Mouse (Mus musculus): Measurements from ENCODE around the gene Syk.

Gene Syk

DNA sequence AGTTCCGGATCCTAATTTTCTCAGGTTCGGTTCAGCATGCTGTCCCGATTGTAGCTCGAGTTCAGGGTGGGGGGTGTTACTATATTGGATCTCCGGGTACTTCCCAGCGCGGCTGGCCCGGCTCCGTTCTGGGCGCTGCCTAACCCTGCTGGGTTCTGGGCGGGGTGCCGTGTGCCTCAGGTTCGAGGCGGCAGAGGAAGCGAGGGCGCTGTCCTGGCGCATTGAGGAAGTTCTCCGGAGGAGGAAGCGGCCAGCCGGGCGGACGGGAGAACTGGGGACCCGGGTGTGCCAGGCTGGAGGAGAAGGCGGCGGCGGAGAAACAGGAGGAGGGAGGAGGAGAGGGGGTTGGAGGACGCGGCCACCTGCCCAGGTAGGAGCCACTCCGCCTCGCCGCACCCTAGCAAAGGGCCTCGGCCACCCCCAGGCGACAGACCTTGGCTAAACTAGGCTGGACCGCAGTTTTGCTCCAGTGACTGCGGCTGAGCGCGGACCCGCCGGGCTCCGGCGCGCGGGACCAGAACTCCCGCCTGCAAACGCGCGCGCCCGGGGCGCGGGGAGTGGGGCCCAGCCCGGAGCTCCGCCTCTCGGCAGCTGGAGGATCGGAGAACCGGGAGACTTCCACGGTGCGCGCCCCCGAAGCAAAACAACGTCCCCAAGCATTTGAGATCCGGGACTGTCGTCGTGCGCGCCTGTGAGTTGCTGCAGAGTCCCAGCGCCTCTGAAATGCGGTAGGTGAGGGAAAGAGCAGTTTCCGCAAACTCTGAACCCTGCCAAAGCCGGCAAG lies at the start of gene Syk:
Gene Syk, plus strand, starts transcription at position 296 of the 784 bp plus-strand sequence.
- no peak for DNase-seq

DNA sequence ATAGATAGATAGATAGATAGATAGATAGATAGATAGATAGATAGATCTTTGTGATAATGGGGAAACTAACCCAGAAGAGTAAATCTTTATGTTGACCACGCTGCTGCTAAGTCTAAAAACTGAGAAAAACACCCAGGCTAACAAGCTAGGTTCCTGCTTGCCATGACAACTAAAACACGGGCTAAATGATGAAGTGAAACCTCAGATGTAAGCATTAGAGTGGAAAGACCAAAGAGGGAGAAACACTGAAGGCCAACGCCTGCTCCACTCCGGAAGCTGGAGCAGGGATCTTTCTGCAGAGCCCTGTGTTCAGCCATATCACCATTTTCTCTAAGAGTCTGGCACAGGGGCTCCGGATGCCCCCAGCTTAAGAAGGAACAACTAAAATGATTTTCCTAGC lies 49.3 kb upstream of the Syk start:
- DNase-seq: no peak

DNA sequence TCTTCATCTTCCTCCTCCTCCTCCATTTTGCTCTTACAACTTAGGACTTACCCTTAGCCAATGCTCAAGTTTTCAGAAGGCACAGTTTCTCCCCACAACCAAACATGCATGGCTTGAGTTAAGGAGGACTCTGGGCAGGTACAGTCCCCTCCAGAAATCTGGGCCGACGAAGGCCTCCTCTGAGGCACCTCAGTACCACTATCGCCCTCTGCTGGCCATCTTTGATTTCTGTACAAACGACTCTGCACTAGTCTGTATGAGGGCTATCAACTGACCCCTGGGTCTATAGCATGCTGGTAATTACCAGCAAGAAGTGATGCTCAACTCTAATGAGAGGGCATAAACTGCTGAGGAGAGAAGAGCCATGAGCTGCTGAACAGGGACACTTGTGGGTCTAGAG lies 47.4 kb upstream of the Syk start:
- DNase-seq: peak; percentile 81

DNA sequence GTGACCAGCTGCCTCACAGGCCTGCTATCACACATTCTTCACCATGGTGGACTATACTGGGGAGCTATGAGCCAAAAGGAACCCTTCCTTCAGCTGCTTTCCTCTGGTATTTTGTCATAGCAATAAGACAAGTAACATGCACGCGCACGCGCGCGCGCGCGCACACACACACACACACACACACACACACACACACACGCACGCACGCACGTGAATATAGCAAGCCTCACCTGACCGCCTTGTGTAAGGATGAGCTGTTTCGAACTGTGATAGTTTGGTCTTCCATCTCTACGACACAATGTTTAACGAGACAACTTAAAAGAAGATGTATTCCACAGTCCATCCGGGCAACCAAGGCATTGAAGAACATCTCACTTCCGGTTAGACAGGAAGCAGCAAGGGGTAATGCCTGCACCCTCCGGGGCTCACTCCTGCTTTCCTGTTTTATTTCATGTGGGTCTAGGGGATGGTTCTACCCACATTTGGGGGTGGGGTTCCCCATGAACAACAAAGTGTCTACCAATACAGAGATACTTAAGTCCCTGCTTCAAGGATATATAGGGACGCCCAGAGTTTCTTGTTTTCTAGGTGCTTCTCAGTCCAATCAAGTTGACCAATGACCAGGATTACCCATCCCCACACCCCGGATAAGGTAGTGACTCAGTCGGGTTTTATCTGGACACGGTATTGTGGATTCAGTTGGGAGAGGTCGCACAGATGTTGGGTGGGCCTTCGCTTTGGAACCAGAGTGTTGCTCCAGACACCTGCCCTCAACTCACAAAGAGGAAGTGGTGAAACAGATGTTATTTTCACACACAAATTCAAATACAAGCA lies 45.0 kb upstream of the Syk start:
- DNase-seq: no peak

DNA sequence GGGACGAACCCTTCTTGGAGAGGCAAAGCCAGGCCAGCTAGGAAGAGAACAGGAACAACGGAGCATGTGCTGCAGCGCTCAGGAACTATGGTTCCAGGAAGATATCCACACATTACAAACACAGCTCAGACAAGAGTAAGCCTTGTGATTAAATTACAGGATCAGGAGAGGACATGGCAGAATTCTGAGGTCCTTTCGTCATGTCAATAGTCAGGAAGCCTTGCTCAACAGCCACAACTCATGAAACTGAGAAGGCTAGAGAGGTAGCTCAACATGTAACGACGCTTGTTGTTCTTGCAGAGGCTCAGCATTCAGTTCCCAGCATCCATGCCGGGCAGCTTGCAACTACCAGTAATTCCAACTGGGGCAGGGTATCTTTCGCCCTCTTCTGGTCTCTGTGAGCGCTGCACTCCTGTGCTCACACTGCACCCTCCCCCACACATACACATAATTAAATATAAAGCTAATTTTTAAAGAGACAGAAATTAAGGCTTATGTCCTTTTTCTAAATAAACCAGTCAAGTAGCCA lies 44.3 kb upstream of the Syk start:
- no peak for DNase-seq

DNA sequence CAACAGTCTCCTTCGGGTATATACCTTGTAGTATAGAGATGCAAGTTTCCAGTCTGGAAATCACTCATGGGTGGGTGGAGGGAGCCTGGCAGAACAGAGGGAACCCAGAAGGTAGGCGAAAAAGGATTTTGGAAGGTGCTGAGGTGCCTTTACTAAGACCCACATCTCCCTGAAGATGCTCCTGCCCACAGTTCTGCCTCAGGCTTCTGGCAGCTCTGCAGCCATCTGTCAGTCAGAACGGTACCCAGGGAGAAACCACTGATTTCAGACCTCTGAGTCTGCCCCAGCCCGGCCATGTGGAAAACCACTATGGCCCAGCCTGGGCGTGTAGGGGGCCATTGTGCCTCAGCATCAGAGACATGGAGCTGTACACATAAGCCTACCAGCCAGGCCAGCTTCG lies 43.5 kb upstream of the Syk start:
- DNase-seq: no peak

DNA sequence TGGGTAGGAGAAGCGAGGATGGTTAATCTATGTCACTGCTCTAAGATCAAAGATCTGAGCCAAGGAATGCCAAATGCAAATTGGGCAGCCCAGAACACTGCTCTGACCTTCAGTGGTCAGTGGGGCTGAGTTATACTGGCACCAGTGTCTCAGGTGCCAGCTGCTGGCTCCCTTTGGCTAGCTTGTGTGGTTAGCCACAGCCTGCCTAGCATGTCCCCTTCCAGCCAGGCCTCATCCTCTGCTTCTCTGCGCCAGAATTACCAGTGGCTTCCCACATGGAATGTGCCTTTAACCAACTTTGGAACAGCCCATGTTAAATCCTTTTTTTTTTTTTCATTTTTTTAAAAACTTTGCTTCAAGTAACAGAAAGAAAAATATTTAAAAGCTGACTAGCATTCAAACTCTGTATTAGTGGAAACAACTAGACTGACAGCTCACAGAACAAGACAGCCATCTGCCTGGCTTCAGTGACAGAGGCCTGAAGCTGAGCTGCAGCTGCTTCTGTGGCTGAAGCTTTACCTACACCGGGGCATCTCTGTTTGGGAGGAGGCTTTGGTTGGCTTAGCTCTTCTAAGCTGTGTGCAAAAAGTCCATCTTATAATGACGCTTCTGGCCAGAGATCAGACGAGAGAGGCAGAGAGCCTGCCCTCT lies 41.5 kb upstream of the Syk start:
- DNase-seq: no peak

DNA sequence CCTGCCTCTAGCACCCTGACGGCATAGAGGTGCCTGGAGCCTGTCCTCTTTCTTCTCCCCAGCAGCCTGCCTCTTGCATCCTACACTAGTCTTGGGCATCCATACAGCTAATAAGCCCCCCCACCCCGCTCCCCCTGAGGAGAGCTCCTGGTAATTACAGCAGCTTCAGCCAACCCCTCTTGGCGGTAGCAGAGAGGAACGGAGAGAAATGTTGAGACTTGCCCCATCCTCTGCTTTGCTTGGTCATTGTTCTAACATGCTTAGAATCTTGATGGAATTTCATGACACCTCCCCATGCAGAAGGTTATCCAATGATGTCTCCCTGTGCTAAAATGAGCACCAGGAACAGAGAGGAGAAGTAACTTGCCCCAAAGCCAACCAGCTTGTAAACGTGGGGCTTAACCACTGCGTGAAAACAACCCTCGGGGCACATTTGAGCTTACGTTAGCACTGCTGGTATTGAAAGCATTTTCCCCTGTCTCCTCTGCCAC lies 40.9 kb upstream of the Syk start:
- no peak for DNase-seq

DNA sequence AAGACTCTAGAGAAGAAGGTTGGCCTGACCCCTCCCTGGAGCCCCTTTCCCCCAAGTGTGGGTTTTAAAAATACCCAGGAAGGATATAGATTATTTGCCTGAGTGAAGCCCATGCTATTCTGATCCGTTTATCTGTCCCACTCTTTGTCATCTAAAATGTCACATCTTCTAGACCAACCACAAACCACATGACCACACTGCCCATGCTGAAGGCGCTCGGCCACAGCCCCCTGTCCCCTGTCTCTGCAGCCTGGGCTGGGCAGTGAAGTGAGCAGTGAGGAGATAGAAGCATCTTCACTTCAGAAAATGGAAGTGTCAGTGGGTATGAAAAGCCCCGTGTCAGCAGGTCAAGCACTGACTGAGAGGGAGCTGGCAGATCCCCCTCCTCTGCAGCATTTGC lies 40.3 kb upstream of the Syk start:
- DNase-seq: no peak

DNA sequence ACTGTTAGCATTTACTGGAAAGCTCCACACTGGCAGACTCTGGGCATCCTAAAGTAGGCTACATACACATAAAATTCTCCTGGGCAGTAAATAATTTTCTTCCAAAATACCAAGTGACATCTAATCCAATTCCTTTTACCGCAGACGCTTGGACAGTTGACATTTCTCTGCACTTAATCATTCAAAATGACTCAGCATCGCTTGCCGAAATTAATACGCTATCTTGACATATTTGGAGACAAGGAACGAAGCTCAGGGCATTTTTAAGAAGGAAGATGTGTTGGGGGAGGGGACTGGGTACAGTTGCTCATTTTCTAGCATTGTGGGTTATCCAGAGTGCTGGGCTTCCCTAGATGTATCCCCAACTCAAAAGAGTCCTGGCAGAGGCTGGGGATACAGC lies 36.7 kb upstream of the Syk start:
- no peak for DNase-seq

DNA sequence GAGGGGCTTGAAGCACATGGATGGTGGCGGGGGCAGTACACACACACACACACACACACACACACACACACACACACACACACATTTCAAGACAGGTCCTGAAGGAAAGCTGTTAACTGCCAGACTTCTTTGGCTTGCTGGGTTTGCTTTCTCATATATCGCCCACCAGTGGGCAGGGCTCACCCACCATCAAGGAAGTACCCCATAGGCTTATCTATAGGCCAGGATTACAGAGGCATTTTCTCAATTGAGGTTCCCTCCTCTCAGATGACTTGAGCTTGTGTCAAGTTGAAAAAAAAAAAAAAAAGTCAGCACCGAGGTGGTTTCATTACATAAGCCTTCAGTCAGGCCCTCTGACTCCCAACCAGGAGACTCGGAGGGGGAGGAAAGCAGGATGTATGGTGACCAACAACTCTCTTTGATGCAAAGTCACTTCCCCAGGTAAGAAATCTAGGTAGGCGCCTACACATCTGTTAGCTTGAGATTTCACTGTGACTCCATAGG lies 32.2 kb upstream of the Syk start:
- DNase-seq: no peak

DNA sequence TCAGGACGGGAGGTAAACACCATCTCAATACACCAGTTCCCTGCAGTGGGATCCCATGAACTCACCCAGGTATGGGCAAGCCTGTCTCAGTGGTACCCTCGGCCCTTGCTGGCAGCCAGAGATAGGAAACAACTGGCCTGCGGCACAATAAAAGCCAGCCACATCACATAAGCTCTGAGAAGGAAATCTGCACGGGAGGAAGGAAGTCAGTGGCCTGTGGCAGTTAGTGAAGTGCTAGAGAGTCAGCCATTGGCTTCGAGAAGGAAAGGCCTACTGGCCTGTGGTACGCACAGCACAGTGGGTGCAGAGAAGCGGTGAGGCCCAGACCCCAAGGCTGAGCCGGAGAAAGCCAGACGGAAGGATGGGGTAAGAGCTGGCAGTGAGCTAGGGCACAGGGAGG lies 31.7 kb upstream of the Syk start:
- DNase-seq: no peak

DNA sequence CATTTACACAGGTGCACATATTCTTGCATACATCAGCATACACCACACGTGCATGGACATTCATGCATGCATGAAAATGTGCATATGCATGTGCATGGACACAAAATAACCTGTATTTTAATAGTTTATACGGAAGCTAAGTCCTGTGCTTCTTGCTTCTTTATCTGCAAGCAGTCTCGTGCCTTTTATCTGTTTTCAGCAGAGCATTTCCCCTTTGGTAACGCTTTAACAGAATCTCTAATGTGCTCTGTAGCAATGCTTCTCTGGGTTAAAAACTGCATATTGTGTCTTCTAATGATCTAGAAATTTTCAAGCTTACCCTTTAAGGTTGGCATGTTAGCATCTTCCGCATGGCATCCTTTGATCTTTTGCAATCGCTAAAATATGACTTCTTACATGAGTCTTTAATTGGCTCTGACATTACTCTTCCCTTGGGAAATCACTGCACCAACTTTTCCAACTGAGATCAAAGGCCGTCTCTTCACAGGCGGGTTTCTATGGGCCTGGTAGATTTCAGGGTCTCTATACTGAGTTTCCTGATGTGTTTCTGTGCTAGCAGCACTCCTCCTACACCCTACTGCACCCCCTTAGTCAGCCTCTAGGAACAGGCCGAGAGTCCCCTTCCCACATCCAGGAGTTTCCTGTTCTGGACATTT lies 30.0 kb upstream of the Syk start:
- DNase-seq: no peak

DNA sequence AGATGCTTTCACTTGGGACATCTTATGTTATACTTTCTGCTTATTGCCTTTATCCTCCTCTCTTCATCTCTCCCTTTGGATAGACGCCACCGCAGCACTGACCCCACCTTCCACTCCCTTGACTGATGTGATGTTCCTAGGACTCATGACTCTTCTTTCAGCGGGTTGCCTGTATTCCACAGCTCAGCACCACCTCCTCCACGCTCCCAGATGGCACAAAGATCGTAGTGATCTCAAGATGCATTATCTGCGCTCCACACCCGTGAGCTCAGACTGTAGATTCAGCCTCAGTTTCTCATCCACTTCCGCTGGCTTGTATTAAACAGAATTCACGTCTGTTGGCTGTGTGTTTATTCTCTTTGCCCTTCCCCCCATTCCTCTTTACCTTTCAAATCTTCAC lies 28.3 kb upstream of the Syk start:
- DNase-seq: no peak

DNA sequence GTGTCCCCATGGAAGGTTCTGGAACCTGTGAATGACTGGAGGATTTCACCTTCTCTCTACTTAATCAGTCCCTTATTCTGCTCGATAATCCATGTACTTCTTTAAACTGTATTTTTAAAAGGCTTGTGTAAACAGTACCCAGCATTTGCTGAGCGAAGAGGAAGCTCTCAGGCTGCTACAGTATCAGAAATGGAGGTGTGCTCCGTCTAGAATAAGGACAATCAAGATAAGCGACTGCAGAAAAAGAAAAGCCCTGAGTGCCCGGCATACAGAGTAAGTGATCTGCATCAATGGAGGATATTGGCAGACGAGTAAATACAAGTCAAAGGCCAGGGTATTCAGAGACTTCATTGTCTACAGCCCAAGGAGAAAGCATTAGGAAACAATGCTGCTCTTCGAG lies 25.6 kb upstream of the Syk start:
- no peak for DNase-seq

DNA sequence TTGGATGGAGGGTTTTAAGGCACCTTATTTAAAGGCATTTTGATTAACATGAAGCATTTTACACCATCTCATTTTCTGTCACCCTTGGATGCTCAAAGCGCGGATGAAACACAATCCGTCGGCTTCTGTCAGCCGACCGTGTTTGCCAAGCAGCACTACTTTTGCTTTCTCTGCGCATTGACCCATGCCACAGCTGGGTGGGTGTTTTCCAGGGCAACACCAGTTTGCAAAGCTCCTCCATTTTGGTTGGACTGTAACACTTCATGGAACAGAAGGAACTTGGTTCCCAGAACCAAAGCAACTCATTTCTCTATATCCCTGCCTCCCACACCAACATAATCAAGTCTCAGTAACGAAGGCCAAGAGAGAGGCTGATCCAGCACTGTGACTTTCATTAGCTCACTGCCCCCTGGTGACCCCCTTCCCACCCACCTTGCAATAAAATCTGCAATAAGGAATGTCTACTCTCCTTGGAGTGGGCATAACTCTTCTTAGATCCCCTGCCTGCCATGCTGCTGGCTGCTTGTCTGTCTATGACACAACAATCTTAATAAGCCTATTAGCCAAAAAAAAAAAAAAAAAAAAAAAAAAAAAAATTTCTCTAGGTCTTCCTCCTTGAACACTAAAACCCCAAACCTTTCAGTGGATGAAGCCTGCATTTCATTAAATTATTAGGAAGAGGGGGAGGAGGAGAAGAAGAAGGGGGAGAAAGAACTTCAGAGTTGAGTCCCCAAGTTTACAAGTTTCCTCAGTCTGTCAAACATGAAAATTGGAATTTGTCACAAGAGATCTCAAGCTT lies 21.4 kb upstream of the Syk start:
- DNase-seq: no peak

DNA sequence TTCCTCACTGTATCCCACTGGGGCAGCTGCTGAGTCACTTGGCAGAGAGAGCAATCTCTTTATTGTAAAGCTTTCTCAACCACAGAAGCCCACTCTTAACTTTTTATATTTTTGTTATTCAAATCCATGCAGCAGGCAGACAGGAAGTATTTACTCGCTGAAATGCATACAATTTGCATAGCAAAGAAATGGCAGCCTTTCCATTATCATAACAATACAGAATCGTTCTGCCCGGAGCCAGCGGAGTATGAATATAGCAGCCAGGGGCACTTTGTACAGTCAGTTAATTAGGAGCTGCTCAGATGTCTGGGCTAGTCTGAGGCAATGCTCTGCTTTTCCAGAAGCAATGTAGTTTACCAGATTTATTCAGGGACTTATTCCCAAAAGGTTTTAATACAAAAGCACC lies 20.8 kb upstream of the Syk start:
- no peak for DNase-seq

DNA sequence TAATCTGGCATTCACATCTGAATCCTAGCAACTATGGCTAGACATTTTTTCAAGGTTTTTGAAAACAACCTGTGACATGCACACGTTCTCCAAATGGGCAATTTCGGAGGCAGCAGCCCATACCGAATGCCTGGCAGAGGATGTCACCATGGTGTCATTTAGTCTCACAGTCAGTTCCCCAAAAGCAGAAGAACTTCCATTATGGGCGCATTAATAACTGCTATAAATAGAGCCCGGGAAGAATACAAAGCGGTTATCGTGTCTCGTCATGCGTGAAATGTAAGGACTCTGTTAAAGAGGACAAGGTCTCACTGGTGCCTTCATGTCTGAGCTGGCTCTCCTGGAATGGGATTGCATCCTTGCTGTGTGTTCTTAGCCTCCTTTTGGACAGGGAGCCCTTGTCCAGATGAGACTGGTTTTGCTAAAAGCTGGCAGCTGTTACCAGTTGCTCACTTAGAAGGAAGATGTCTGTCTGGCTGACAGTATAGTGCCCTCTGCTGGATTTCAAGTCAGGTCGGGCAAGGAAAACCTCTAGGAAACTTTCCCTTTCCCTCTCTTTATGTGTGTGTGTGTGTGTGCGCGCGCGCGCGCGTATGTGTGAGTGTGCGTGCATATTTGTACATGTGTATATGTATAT lies 17.8 kb upstream of the Syk start:
- DNase-seq: peak; percentile 41

DNA sequence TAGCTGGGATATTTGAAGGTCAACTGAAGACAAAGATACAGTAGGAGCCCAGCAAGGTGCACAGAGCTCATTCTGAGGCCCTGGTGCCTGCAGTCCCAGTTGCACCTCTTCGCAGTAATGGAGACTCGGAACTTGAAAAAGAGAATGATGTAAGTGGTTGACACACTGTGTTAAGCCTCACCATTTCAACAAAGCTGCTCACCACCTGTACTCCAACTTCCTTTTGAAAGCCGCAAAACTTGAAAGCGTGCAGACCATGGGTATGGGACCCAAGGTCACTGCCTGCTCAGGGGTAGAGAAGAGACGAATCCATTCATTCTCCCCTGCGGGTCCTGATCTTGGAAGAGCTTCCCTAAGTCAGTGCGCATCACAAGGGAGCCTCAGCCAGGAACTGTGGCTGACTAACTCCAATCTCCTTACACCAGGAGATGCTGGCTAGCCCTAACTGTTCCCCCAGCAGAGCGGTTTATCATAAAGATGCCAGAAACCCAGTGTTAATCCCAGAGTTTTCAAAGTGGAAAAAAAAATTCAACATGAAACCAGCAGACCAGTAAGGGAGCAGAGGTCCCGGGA lies 16.7 kb upstream of the Syk start:
- no peak for DNase-seq

DNA sequence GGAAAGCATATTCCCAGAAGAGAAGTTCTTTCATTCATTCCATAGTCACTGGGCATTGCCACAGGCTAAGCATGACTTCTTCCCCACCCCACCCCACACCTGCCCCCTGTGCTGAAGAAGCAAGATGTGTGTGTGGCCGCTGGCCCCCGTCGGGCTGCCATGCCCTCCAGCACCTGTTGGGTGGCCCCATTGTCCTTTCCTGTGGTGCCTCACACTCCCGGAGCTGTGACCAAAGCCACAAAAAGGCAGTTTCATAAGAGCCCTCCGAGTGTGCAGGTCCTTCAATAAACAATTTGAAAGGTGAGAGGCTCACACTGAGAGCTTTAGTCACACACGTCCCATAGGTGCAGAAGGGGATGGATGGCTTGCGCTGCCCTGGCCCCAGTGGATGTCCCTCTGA lies 16.2 kb upstream of the Syk start:
- DNase-seq: no peak

DNA sequence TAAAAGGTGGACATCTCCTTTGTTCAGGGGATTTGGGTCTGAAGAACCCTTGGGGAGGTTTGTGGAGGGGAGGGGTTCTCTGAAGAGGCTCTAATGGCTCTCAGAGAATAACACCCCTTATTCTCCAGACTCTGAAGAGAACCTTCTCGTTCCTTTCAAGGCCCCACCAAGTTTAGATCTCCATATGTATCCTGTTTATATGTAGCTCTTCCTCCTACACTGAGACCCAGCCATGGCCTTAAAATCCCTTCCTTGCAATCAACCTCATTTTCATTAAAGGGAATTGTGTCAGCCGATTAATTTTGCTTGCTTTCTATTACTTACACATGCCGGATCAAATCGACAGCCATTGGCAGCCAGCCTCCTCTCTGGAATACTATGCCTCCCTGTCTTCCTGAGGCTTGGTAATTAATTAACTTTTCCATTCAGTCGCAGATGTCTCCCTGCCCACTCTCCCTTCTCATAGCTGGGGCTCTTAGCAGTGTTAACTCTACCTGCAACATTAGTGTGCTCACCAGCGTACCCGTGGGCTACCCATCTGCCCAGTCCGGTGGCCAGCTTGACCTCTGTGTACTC lies 13.7 kb upstream of the Syk start:
- DNase-seq: no peak
